Mouse (Mus musculus) c-Kit-positive CD71-negative TER-119-negative erythroid progenitor cells, embryonic 14.5 days (primary cell): ENCODE data around the gene Denr.

ENCODE experiments used
- DNase-seq: peaks from one replicate; pipeline ENCODE4 v3.0.0-alpha.2; 2013; ENCODE audit warnings: low read depth

Denr gene

GRCm38 (mm10) chr5:123906976-123907630 is at the start of gene Denr:
Gene Denr, plus strand, starts transcription at chr5:123907175.
- peak; percentile 98 for DNase-seq

- DNase-seq = no peak
Measured at GRCm38 (mm10) chr5:123858798-123859197, 48.2 kb upstream of the Denr start.

- no peak for DNase-seq
Measured at GRCm38 (mm10) chr5:123862374-123863350, 44.3 kb upstream of the Denr start.

GRCm38 (mm10) chr5:123863934-123864333 is 43.0 kb upstream of the Denr start:
- no peak for DNase-seq

- no peak for DNase-seq
Measured at GRCm38 (mm10) chr5:123865365-123865764, 41.6 kb upstream of the Denr start, which contains the start of gene Hcar2. Gene Hcar2, minus strand, starts transcription at chr5:123865499.

- no peak for DNase-seq
Measured at GRCm38 (mm10) chr5:123866457-123866856, 40.5 kb upstream of the Denr start.

- no peak for DNase-seq
Measured at GRCm38 (mm10) chr5:123869615-123870014, 37.4 kb upstream of the Denr start.

- DNase-seq = no peak
Measured at GRCm38 (mm10) chr5:123874177-123874576, 32.8 kb upstream of the Denr start.

- no peak for DNase-seq
Measured at GRCm38 (mm10) chr5:123878056-123878455, 28.9 kb upstream of the Denr start.

- DNase-seq = no peak
Measured at GRCm38 (mm10) chr5:123879928-123880327, 27.0 kb upstream of the Denr start, which contains the start of gene Hcar1. Gene Hcar1, minus strand, starts transcription at chr5:123880020.

GRCm38 (mm10) chr5:123880778-123881177 is 26.2 kb upstream of the Denr start:
- no peak for DNase-seq

- DNase-seq = no peak
Measured at GRCm38 (mm10) chr5:123883891-123884290, 23.1 kb upstream of the Denr start.

- no peak for DNase-seq
Measured at GRCm38 (mm10) chr5:123884332-123884731, 22.6 kb upstream of the Denr start.

GRCm38 (mm10) chr5:123886365-123886764 is 20.6 kb upstream of the Denr start:
- no peak for DNase-seq

GRCm38 (mm10) chr5:123890312-123890711 is 16.7 kb upstream of the Denr start:
- DNase-seq = no peak

- no peak for DNase-seq
Measured at GRCm38 (mm10) chr5:123890987-123891386, 16.0 kb upstream of the Denr start.

GRCm38 (mm10) chr5:123891669-123892068 is 15.3 kb upstream of the Denr start:
- peak; percentile 55 for DNase-seq

- no peak for DNase-seq
Measured at GRCm38 (mm10) chr5:123893520-123893919, 13.5 kb upstream of the Denr start.

GRCm38 (mm10) chr5:123896395-123896794 is 10.6 kb upstream of the Denr start:
- DNase-seq = no peak

GRCm38 (mm10) chr5:123897352-123897751 is 9.6 kb upstream of the Denr start:
- DNase-seq = no peak

GRCm38 (mm10) chr5:123904059-123904672 is 2.8 kb upstream of the Denr start:
- no peak for DNase-seq

GRCm38 (mm10) chr5:123906146-123906975 is 614 bp upstream of the Denr start:
- DNase-seq = no peak
